Mouse (Mus musculus) spleen, adult 18-20 months (tissue): ENCODE results near the gene Hist1h2bb.

ENCODE experiments used
- DNase-seq, 2 experiments: peaks; one replicate each; pipeline ENCODE4 v3.0.0; 2022; ENCODE audit warnings: mixed read lengths in 2 of 2

Hist1h2bb gene

GRCm38 (mm10) chr13:23728472-23729191 lies 17.9 kb upstream of the Hist1h2bb start:
- no peak for DNase-seq

GRCm38 (mm10) chr13:23729192-23729525 lies 17.4 kb upstream of the Hist1h2bb start:
- DNase-seq: no peak

GRCm38 (mm10) chr13:23729706-23730105 lies 16.8 kb upstream of the Hist1h2bb start:
- no peak for DNase-seq

GRCm38 (mm10) chr13:23730479-23730878 lies 16.1 kb upstream of the Hist1h2bb start:
- no peak for DNase-seq

GRCm38 (mm10) chr13:23732156-23732804 lies 14.3 kb upstream of the Hist1h2bb start:
- DNase-seq: no peak

DNA sequence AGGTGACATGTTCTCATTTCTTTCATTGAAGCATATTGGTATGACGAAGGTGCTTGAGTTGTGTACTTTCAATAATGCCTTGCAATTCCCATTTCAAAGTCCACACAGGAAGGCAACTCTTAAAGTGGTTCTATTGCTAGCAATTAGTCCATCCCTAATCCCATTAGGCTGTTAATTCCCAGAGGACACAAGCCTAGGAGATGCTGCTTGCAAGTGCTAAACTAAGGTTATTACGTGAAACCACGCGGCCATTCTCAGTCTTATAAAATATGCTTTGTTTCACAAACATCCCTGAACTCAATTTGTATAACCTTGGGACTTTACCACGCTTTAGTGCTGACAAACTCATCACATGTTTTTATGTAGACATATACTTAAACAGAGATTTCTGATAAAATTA lies 9.4 kb upstream of the Hist1h2bb start:
- no peak for DNase-seq

DNA sequence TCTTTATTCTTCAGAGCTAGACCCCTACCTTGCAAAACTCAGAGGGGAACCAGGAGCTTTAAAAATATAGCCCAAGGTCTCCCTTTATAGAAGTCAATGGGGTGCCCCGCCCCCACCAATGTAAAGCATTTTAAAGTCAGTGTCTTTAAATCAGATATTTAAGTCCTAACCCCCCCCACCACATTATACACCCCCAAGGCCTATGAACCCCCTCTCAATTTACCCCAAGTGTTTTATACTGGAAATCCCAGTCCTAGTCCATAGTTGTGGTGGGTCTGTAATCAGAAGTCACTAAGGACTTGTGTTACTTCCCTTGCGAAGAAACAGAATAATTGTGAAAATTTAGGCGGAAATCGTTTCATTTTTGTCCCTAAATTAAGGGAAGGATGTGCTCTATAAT lies 8.5 kb upstream of the Hist1h2bb start:
- peak in 1 of 2 experiments; percentile 49 for DNase-seq

GRCm38 (mm10) chr13:23738677-23739068 lies 7.9 kb upstream of the Hist1h2bb start, which contains the start of gene Hist1h1c:
Gene Hist1h1c, plus strand, starts transcription at chr13:23738808.
- DNase-seq: peak; percentile 86 to 89

DNA sequence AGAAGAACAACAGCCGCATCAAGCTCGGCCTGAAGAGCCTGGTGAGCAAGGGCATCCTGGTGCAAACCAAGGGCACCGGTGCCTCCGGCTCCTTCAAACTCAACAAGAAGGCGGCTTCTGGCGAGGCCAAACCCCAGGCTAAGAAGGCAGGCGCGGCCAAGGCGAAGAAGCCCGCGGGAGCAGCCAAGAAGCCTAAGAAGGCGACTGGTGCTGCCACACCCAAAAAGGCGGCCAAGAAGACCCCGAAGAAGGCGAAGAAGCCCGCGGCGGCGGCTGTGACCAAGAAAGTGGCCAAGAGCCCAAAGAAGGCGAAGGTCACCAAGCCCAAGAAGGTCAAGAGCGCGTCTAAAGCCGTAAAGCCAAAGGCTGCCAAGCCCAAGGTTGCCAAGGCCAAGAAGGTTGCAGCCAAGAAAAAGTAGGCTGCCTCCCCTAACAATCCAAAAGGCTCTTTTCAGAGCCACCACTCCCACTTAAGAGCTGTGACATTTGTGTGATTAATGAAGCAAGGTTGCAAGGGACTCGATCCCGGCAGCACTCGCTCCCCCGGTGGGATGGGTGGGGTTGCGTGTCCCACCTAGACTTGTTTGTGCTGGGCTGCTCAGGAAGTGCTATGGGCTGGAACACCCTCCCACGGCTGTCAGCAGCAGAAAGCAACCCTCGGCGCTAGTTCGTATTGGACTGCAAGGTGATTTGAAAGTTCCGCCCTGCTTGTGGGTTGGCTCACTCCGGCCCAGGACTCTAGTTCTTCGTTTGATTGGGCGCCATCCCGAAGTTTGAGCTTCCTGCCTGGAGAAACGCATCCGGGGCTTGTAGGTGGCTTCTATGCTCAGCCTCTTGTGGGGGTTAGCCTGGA lies 7.2 kb upstream of the Hist1h2bb start:
- peak; percentile 79 to 89 for DNase-seq

- DNase-seq: no peak
Measured at GRCm38 (mm10) chr13:23739922-23740252, 6.6 kb upstream of the Hist1h2bb start.

DNA sequence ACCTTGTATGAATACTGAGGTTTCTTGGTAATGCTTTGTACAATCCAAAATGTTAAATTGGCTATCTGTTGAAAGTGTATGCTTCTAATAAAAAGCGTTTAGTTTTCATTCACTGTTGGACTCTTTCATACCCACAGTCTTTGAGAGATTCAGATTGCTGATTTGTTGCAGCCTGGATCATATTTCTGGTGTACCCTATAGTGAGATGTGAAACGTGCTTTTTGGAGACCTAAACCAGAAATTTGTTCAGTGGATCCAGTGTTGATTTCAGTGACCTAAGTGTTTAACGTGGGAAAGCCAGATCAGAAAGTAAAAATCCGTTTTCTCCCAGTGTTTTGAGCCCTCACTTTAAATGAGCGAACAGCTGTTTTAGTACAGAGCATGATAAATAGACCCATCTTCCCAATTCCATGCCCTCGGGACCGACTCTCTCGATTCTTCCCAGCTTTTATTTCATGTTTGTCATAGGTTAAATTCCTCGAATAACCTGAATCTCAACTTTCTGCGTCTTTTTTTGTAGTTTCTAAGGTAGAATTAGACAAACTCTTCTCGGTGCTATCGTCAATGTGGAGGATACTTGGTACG lies 6.2 kb upstream of the Hist1h2bb start:
- no peak for DNase-seq

- DNase-seq: no peak
Measured at GRCm38 (mm10) chr13:23740910-23741309, 5.6 kb upstream of the Hist1h2bb start.

GRCm38 (mm10) chr13:23742007-23742406 lies 4.5 kb upstream of the Hist1h2bb start:
- no peak for DNase-seq

DNA sequence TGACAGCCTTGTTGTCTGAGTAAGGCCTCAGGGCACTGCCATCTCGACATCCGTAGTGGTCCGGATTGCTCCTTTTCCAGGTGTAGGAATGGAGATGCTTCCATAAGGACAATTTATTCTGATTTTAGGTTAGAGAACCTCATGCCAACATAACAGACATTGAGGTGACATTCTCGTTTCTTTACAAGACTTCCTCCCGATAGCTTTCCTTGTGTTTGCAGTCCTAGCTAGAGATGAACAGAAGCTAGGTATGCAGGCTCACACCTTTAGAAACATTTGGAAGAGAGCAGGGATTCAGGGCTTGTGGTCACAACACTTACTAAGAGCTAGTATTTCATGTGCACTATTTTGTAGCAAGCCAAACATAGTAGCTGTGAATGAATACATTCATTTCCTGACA lies 3.3 kb upstream of the Hist1h2bb start:
- no peak for DNase-seq

DNA sequence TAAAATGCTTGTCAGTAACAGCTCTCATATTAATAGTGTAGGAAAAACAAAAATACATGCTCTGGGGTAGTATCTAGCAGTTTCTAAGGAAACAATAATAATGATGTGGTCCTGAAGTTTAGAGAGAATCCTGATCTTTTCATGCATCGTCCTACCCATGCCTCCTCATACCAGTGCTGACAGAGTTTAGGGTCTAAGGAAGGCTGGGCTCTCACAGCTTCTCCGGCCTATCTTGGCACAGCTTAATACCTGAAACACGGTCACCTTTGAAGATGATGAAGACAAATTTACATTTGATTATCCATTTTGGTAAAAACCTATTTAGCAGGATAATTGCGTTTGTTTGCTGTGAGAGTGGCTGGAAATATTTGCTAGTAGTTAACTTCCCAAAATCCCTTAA lies 2.6 kb upstream of the Hist1h2bb start:
- DNase-seq: no peak

- DNase-seq: no peak
Measured at GRCm38 (mm10) chr13:23744421-23745380, 1.8 kb upstream of the Hist1h2bb start.

- peak; percentile 60 to 80 for DNase-seq
Measured at GRCm38 (mm10) chr13:23745381-23746161, 963 bp upstream of the Hist1h2bb start, which contains the start of gene Hist1h3c. Gene Hist1h3c, minus strand, starts transcription at chr13:23745602.

- DNase-seq: no peak
Measured at GRCm38 (mm10) chr13:23747081-23747891, 752 bp downstream of the Hist1h2bb start.

- DNase-seq: no peak
Measured at GRCm38 (mm10) chr13:23747892-23748288, 1.4 kb downstream of the Hist1h2bb start.

DNA sequence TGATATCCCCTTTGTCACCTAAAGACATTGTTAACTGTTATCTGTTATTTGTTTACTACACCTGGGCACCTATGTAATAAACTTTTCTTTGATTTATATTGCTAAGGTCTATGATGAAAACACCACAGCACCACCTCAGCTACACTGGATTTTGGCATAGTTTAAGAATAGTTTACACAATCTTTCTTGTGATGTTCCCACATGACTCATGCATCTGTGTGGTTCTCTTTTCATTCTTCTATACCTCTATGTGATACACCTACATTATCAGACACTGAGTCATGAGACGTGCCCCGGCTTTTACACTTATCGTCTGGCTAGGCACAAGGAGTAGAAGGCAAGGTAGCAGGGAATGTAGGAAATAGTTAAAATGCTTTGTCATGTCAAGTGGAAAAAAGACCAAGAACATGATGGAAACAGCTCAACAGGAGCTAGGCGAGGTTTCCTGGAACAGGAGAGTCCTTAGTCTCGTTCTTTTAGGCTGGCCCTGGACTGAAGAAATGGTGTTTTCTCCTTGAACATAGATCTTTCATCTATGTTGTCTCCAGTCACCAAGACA lies 3.1 kb downstream of the Hist1h2bb start:
- DNase-seq: no peak
